Mouse (Mus musculus) midbrain, postnatal 0 days (tissue): ENCODE data around the gene Tmem234. TPM values are rescaled to one million over a fixed set of nuclear protein-coding genes. Genes with fewer than 3 reads are reported as not detected.

Experiments used
- ATAC-seq: fragments of 200-750 bp; cut with Nextera tagmentation; 2 replicates; pipeline ENCODE4 v1.8.0; 2017; ENCODE audit warnings: moderate number of reproducible peaks, mild to moderate bottlenecking, moderate TSS enrichment, moderate library complexity; ENCODE audit not compliant: low FRiP score
- DNase-seq: peaks from one replicate; pipeline ENCODE4 v3.0.0-alpha.2; 2015; ENCODE audit warnings: low spot score
- H3K27ac ChIP-seq: fragments of 300-500 bp; sonication (generic); 2 replicates; pipeline ENCODE4 v1.5.1; 2014; ENCODE audit warnings: low read depth, mild to moderate bottlenecking, low read length, mixed read lengths
- H3K27me3 ChIP-seq: fragments of 300-500 bp; sonication (generic); 2 replicates; pipeline ENCODE4 v1.6.1; 2014; ENCODE audit warnings: low read length, control low read depth, mixed read lengths; ENCODE audit not compliant: insufficient read depth
- H3K36me3 ChIP-seq: fragments of 300-500 bp; sonication (generic); 2 replicates; pipeline ENCODE4 v1.6.1; 2014; ENCODE audit warnings: low read length, control low read depth, mixed read lengths; ENCODE audit not compliant: insufficient read depth
- H3K4me1 ChIP-seq: fragments of 300-500 bp; sonication (generic); 2 replicates; pipeline ENCODE4 v1.6.1; 2014; ENCODE audit warnings: mild to moderate bottlenecking, control low read depth, antibody characterized with exemption, low read length, mixed read lengths; ENCODE audit not compliant: insufficient read depth
- H3K4me2 ChIP-seq: fragments of 300-500 bp; sonication (generic); 2 replicates; pipeline ENCODE4 v1.6.1; 2014; ENCODE audit warnings: low read depth, mild to moderate bottlenecking, low read length, mixed read lengths; ENCODE audit not compliant: poor library complexity, severe bottlenecking
- H3K4me3 ChIP-seq: fragments of 300-500 bp; sonication (generic); 2 replicates; pipeline ENCODE4 v1.5.1; 2014; ENCODE audit warnings: low read depth, mild to moderate bottlenecking, low read length, moderate library complexity
- H3K9ac ChIP-seq: fragments of 300-500 bp; sonication (generic); replicated peaks from 2 replicates; pipeline ENCODE4 v1.6.1; 2014; ENCODE audit warnings: mild to moderate bottlenecking, low read length, moderate library complexity, mixed read lengths; ENCODE audit not compliant: poor library complexity, severe bottlenecking
- H3K9me3 ChIP-seq: fragments of 300-500 bp; sonication (generic); 2 replicates; pipeline ENCODE4 v1.6.1; 2016; ENCODE audit warnings: low read length, control low read depth
- CTCF ChIP-seq: IDR thresholded peaks from 2 replicates; pipeline ENCODE4 v1.5.1; 2016; ENCODE audit warnings: antibody characterized with exemption, mild to moderate bottlenecking
- WGBS: fragments of 180-500 bp; shearing (Covaris S2); extraction: QIAGEN DNeasy Blood & Tissue Kit; methylation state at CpG from one replicate; pipeline ENCODE4 v1.1.7; 2014; 5-methylcytosine and 5-hydroxymethylcytosine counted together
- polyA plus RNA-seq: library from polyadenylated mRNA; unstranded; fragments of >200 nt; fragmentation: Nextera tagmentation; extraction: Ambion mirVana; gene quantifications from 2 replicates; pipeline ENCODE4 v1.2.1, GENCODE M21; 2015
- total RNA-seq: library from RNA; depleted of rRNA; stranded (reverse); fragments of >200 nt; gene quantifications from 2 replicates; pipeline ENCODE4 v1.2.3, GENCODE M21; 2014

The Tmem234 gene
- total and polyA plus RNA-seq, 2 experiments from 2014 or later, result 189 to 210 TPM

DNA sequence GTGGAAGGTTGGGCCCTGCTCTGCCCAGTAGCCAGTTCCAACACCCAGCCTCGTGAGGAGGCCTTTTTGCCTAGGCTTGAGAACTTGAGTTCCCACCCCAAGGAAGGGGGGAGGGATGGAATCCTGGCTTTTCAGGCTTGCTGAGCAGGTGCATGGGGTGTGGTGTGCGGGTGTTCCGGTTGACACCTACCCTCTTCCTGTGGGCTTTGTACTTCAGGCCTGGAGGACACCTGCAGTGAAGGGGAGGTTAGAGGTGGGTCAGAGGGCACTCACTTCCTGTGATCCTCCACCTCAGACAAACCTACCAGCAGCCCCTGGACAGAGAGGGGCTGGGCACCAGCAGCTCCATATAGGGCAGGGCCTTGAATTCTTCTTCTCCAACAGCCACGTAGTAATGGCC, 9.6 kb downstream of the Tmem234 start:
- no peak overlapping the region for H3K27ac ChIP-seq
- H3K9ac ChIP-seq, result no peak overlapping the region
- H3K4me3 ChIP-seq, result no peak overlapping the region
- ATAC-seq (no peak), DNase-seq (no peak)
- H3K9me3 ChIP-seq, result no peaks in the 10 kb centered on the region
- WGBS, result 69% methylated on average over 4 of the region's 4 CpGs
- H3K27me3 ChIP-seq, result no peaks in the 10 kb centered on the region
- TF ChIP-seq CTCF, result no peak
- H3K36me3 ChIP-seq, result peaks cover 11% of the 10 kb centered on the region
- no peaks in the 10 kb centered on the region for H3K4me1 ChIP-seq
- H3K4me2 ChIP-seq, result no peak overlapping the region

DNA sequence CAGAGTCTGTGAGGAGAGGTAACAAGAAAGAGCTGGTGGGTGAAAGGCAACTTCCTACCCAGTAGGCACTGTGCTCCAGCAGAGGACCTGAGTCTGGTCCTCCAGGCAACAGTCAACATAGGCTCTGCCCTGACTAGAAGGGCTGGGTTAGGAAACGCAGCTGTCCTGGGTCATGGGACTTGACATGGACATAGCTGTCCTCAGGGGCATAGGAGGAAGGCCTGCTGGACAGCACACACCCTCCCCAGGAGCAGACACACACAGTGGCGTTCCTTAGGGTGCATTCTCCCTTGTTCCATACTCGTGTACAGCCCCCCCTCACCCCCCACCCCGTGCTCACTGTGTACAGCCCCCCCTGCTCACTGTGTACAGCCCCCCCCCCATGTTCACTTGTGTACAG, 10.0 kb downstream of the Tmem234 start:
- Histone ChIP-seq H3K4me1 (no peaks in the 10 kb centered on the region), H3K27ac (no peak overlapping the region), H3K4me2 (no peak overlapping the region), H3K36me3 (peaks cover 11% of the 10 kb centered on the region), H3K4me3 (no peak overlapping the region), H3K27me3 (no peaks in the 10 kb centered on the region), H3K9ac (no peak overlapping the region), H3K9me3 (no peaks in the 10 kb centered on the region)
- 76% methylated on average over 4 of the region's 4 CpGs for WGBS
- DNase-seq (no peak), ATAC-seq (peak; percentile 20; the same call in 1 of the 2 replicates)
- no peak for TF ChIP-seq CTCF

DNA sequence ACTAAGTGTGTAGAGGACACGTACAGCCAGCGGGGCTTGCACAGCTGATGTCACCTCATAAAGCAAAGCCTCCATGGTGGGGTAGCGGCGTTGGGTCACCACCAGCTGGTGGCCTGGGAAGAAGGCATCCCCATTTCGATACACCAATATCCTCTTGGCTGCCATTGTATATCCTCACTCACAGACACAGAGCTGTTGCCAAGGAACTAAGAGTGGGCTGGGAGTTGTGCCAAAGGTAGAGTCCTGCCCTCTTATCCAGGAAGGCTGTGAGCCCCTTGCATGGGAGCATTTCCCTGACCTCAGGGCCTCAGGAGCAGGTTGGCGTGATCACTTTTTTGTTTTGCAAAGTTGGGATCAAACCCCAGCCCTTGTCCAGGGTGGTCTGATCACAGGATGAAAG, 13.6 kb downstream of the Tmem234 start, which contains the start of gene Dcdc2b:
Gene Dcdc2b, minus strand, starts transcription at position 165 of the 400 bp plus-strand sequence.
- Histone ChIP-seq H3K9ac (0 out of 2 replicates have a peak within 1 kb of the TSS, but pooled peaks have one; percentile 29), H3K4me3 (no peak within 1 kb of the TSS), H3K9me3 (no peaks in the 10 kb centered on the region), H3K4me2 (no peak within 1 kb of the TSS), H3K4me1 (peaks cover 5% of the 10 kb centered on the region; the same call in 1 of the 2 replicates), H3K27me3 (no peaks in the 10 kb centered on the region), H3K36me3 (0 out of 2 replicates have a peak, but pooled peaks cover 3% of the 10 kb centered on the region), H3K27ac (no peak within 1 kb of the TSS)
- no peak for TF ChIP-seq CTCF
- ATAC-seq (no peak), DNase-seq (no peak)
- WGBS, result 67% methylated on average over 6 of the region's 6 CpGs

DNA sequence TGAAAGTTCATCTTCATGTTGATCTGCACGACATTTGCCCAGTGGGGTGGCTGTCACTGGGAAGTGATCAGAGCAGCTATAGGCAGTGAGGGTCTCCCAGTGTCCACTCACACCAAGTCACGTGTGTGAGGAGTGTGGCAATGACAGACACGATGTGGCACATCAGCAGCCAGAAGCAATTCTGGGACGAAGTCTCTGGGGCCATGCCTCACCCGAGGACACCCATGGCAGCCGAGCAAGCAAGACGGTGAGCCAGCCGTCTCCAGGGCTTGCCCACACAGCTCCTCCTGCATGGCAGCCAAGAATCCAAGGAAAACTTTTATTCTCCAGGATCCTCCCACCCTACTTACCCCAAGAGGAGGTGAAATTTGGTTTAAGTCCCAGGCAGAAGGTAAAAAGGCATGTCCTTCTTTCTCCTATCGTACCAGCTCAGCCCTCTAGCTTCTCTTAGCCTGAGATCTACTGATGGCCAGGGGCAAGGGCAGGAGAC, 15.4 kb downstream of the Tmem234 start:
- no peak for ATAC-seq
- Histone ChIP-seq H3K9ac (no peak overlapping the region), H3K27me3 (no peaks in the 10 kb centered on the region), H3K9me3 (no peaks in the 10 kb centered on the region), H3K27ac (no peak overlapping the region), H3K4me1 (peaks cover 5% of the 10 kb centered on the region; the same call in 1 of the 2 replicates), H3K36me3 (peaks cover 3% of the 10 kb centered on the region; the same call in 1 of the 2 replicates), H3K4me2 (no peak overlapping the region), H3K4me3 (no peak overlapping the region)
- no peak for DNase-seq
- no peak for TF ChIP-seq CTCF
- WGBS, result 88% methylated on average over 9 of the region's 9 CpGs

DNA sequence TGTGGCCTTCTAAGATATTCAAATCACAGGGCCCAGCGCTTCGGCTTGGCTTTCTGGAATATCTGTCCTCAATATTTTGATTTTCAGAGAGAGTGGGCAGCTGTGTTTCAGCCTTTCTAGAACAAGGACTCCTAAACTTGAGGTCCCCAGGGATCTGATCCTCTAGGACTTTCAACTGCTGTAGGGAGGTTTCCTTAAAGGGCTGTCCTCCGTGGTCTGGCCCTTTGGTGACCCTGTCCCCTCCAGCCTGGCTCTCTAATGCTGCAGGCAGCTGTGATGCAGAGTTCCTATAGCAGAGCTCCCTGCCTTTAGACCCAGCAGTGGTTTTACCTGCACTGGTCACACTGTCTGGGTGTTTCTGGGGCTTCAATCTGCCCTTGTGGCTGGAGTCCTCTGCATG, 16.2 kb downstream of the Tmem234 start:
- Histone ChIP-seq H3K9me3 (no peaks in the 10 kb centered on the region), H3K27me3 (no peaks in the 10 kb centered on the region), H3K9ac (no peak overlapping the region), H3K36me3 (peaks cover 3% of the 10 kb centered on the region; the same call in 1 of the 2 replicates), H3K27ac (no peak overlapping the region), H3K4me2 (no peak overlapping the region), H3K4me1 (peaks cover 11% of the 10 kb centered on the region; the same call in 1 of the 2 replicates), H3K4me3 (no peak overlapping the region)
- DNase-seq (no peak), ATAC-seq (no peak)
- TF ChIP-seq CTCF, result no peak
- WGBS, result 95% methylated on average over 3 of the region's 3 CpGs

DNA sequence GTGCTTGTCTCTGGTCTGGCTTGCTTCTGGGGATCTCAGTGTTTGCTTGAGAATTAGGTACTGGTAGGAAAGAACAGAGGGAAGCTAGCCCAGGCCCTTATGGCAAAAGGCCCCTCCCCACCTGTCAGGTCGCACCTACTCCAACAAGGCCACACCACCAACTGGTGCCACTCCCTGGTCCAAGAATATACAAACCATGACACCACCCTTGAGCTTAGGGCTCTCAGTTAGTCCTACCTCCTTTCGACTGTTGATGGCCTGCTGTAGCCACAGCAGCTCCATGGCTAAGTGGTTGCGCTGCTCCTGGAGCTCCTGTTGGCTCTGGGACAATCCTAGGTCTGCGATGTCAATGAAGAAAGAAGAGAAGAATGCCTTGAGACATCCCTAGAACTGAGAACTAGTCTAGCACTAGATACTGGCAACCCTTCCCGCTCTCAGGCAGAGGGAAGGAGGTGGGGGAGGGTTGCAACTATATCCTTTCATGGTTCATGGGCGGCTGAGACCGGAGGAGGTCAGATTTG, 16.7 kb downstream of the Tmem234 start:
- Histone ChIP-seq H3K4me1 (peaks cover 16% of the 10 kb centered on the region), H3K4me3 (no peak overlapping the region), H3K27ac (no peak overlapping the region), H3K4me2 (no peak overlapping the region), H3K9ac (no peak overlapping the region), H3K9me3 (no peaks in the 10 kb centered on the region), H3K27me3 (no peaks in the 10 kb centered on the region), H3K36me3 (peaks cover 3% of the 10 kb centered on the region; the same call in 1 of the 2 replicates)
- TF ChIP-seq CTCF, result no peak; the same call in 1 of the 2 replicates
- ATAC-seq, result no peak
- 95% methylated on average over 7 of the region's 7 CpGs for WGBS
- DNase-seq, result no peak
